Mouse (Mus musculus) liver, adult 2 months (tissue): Measurements from ENCODE around the gene Arhgef40.

Source experiments
- CTCF ChIP-seq: fragments of 200-500 bp; IDR thresholded peaks from 2 replicates; pipeline ENCODE4 v1.5.1; 2011; ENCODE audit warnings: low read depth, low read length, control low read depth
- POLR2A ChIP-seq: fragments of 200-500 bp; IDR thresholded peaks from 2 replicates; pipeline ENCODE4 v1.6.1; 2011; ENCODE audit warnings: low read length, control low read depth; ENCODE audit not compliant: insufficient read depth; ENCODE audit errors: extremely low read depth

- TF ChIP-seq CTCF (no peak), POLR2A (no peak)
Observed at GRCm38 (mm10) chr14:51940944-51941560, 43.5 kb upstream of the Arhgef40 start.
